Mouse (Mus musculus) olfactory bulb, adult 2 months (tissue): Measurements from ENCODE around the gene Rdh9. TPM values are rescaled to one million over a fixed set of nuclear protein-coding genes. Genes with fewer than 3 reads are reported as not detected.
"Not testable (repeated sequence)": the region's sequence is repeated elsewhere in the genome, so short reads cannot be mapped to it uniquely, and the experiment has no call there.

Experiments used
- H3K27ac ChIP-seq: fragments of 200-500 bp; 2 replicates; pipeline ENCODE4 v1.5.1; 2012; ENCODE audit warnings: low read depth, low read length; ENCODE audit not compliant: insufficient read depth
- H3K4me1 ChIP-seq: fragments of 200-500 bp; 2 replicates; pipeline ENCODE4 v1.6.1; 2012; ENCODE audit warnings: low read length; ENCODE audit not compliant: control insufficient read depth, insufficient read depth
- H3K4me3 ChIP-seq: fragments of 200-500 bp; 2 replicates; pipeline ENCODE4 v1.5.1; 2012; ENCODE audit warnings: mild to moderate bottlenecking, low read depth, low read length, moderate library complexity; ENCODE audit not compliant: insufficient read depth
- CTCF ChIP-seq: fragments of 200-500 bp; IDR thresholded peaks from 2 replicates; pipeline ENCODE4 v1.5.1; 2012; ENCODE audit warnings: low read depth, mild to moderate bottlenecking, low read length, moderate library complexity; ENCODE audit not compliant: insufficient read depth
- POLR2A ChIP-seq: fragments of 200-500 bp; IDR thresholded peaks from 2 replicates; pipeline ENCODE4 v1.6.1; 2012; ENCODE audit warnings: mild to moderate bottlenecking, low read depth, low read length, moderate library complexity; ENCODE audit not compliant: insufficient read depth
- WGBS: fragments of 180-500 bp; shearing (Covaris S2); methylation state at CpG from one replicate; pipeline ENCODE4 v1.1.7; 2018; 5-methylcytosine and 5-hydroxymethylcytosine counted together
- polyA plus RNA-seq: library from polyadenylated mRNA; stranded (reverse); fragments of >200 nt; gene quantifications from 2 replicates; pipeline ENCODE4 v1.2.4, GENCODE M21; 2012; ENCODE audit warnings: low replicate concordance; ENCODE audit not compliant: missing spikeins, insufficient read depth, insufficient read length

The Rdh9 gene
- polyA plus RNA-seq, 1 experiment, result not detected

- no peak overlapping the region for H3K4me3 ChIP-seq
- no peaks in the 10 kb centered on the region for H3K4me1 ChIP-seq
- H3K27ac ChIP-seq, result no peak overlapping the region
- no peak for TF ChIP-seq CTCF
- TF ChIP-seq POLR2A, result no peak
- 86% methylated on average over 5 of the region's 5 CpGs for WGBS
Observed at GRCm38 (mm10) chr10:127835292-127835691, 59.1 kb downstream of the Rdh9 start.

GRCm38 (mm10) chr10:127837793-127838192 lies 61.6 kb downstream of the Rdh9 start:
- 97% methylated on average over 5 of the region's 5 CpGs for WGBS
- not testable (repeated sequence) for H3K4me3 ChIP-seq, H3K27ac ChIP-seq, H3K4me1 ChIP-seq

GRCm38 (mm10) chr10:127838539-127838938 lies 62.4 kb downstream of the Rdh9 start:
- H3K4me1 ChIP-seq, result no peaks in the 10 kb centered on the region
- H3K27ac ChIP-seq, result no peak overlapping the region
- no peak overlapping the region for H3K4me3 ChIP-seq
- TF ChIP-seq CTCF, result no peak
- TF ChIP-seq POLR2A, result no peak
- WGBS, result 80% methylated on average over 2 of the region's 2 CpGs

- Histone ChIP-seq H3K4me1 (no peaks in the 10 kb centered on the region), H3K4me3 (no peak overlapping the region), H3K27ac (no peak overlapping the region)
- TF ChIP-seq POLR2A (no peak), CTCF (no peak)
- WGBS, result 65% methylated on average over 2 of the region's 2 CpGs
Observed at GRCm38 (mm10) chr10:127840776-127841175, 64.6 kb downstream of the Rdh9 start.

Other genes with a start within 250 kb of the Rdh9 start
- gene Nxph4, start 241.8 kb upstream of the Rdh9 start, polyA plus RNA-seq, result not detected in 2 replicates
- 404 and 471 TPM in 2 replicates for gene Lrp1, start 155.2 kb upstream of the Rdh9 start, polyA plus RNA-seq
- gene Stat6, start 133.4 kb upstream of the Rdh9 start, polyA plus RNA-seq, result not detected in 2 replicates
- not detected in 2 replicates for gene Nemp1, start 109.5 kb upstream of the Rdh9 start, polyA plus RNA-seq
- gene Nab2, start 107.8 kb upstream of the Rdh9 start, polyA plus RNA-seq, result not detected in 2 replicates
- gene Myo1a, start 71.2 kb upstream of the Rdh9 start, polyA plus RNA-seq, result not detected in 2 replicates
- not detected in 2 replicates for gene Tac2, start 51.9 kb upstream of the Rdh9 start, polyA plus RNA-seq
- gene Zbtb39, start 36.8 kb upstream of the Rdh9 start, polyA plus RNA-seq, result not detected in 2 replicates
- gene Gpr182, start 24.7 kb upstream of the Rdh9 start, polyA plus RNA-seq, result not detected in 2 replicates
- not detected in 2 replicates for gene Rdh1, start 16.7 kb upstream of the Rdh9 start, polyA plus RNA-seq
- not detected in 2 replicates for gene Rdh16f1, start 16.6 kb upstream of the Rdh9 start, polyA plus RNA-seq
- not detected in 2 replicates for gene Rdh16, start 24.8 kb downstream of the Rdh9 start, polyA plus RNA-seq
- not detected in 2 replicates for gene Rdh19, start 73.5 kb downstream of the Rdh9 start, polyA plus RNA-seq
- not detected in 2 replicates for gene Rdh16f2, start 90.1 kb downstream of the Rdh9 start, polyA plus RNA-seq
- gene Rdh7, start 112.4 kb downstream of the Rdh9 start, polyA plus RNA-seq, result not detected in 2 replicates
- not detected in 2 replicates for gene Sdr9c7, start 122.1 kb downstream of the Rdh9 start, polyA plus RNA-seq
- not detected in 2 replicates for gene Hsd17b6, start 231.2 kb downstream of the Rdh9 start, polyA plus RNA-seq
- gene Prim1, start 238.8 kb downstream of the Rdh9 start, polyA plus RNA-seq, result not detected in 2 replicates